Mouse (Mus musculus) small intestine, adult 2 months (tissue): ENCODE measurements around the gene Ppp1r13b.

Experiments
- CTCF ChIP-seq: fragments of 200-500 bp; IDR thresholded peaks from 2 replicates; pipeline ENCODE4 v1.5.1; 2012; ENCODE audit warnings: low read depth, mild to moderate bottlenecking, control low read depth, inconsistent platforms, low read length, moderate library complexity, mixed read lengths; ENCODE audit not compliant: insufficient replicate concordance, insufficient read length; ENCODE audit errors: extremely low read depth
- POLR2A ChIP-seq: fragments of 200-500 bp; IDR thresholded peaks from 2 replicates; pipeline ENCODE4 v1.6.1; 2012; ENCODE audit warnings: low read depth, mild to moderate bottlenecking, control low read depth, inconsistent platforms, low read length, moderate library complexity

DNA sequence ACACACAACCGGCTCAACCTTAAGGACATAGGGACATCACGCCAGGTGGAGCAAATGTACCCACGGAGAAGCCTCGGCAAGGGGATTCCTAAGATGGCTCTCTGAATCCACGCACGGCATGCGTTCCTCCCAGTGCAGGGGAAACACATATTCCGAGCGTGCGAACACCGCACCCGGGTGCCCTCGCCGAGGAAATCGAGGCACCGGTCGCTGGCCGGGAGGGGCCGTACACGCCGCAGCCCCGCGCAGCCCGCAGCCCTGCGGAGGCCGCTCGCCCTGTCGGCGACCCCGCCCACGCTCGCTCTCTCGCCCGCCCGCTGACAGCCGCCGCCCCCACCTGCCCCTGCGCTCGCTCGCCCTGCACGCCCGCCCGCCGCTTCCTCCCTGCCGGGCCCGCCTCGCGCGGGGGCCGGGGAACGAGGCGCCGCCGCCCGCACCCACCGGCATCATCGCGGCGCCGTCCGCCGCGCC is 454 bp downstream of the Ppp1r13b start:
- no peak for TF ChIP-seq CTCF
- no peak for TF ChIP-seq POLR2A
